Mouse (Mus musculus) embryonic fibroblast, embryonic 13.5 days (primary cell): ENCODE measurements around the gene Zfp277. TPM values are rescaled to one million over a fixed set of nuclear protein-coding genes. Genes with fewer than 3 reads are reported as not detected.

Experiments
- H3K27ac ChIP-seq: 2 replicates; pipeline ENCODE4 v1.5.1; 2012; ENCODE audit warnings: low read length, control low read depth, inconsistent platforms; ENCODE audit not compliant: insufficient read depth
- H3K4me1 ChIP-seq: 2 replicates; pipeline ENCODE4 v1.6.1; 2011; ENCODE audit warnings: low read length; ENCODE audit not compliant: control insufficient read depth, insufficient read depth
- H3K4me3 ChIP-seq: 2 replicates; pipeline ENCODE4 v1.5.1; 2011; ENCODE audit warnings: mild to moderate bottlenecking, control low read depth, low read length; ENCODE audit not compliant: insufficient read depth
- CTCF ChIP-seq: IDR thresholded peaks from 2 replicates; pipeline ENCODE4 v1.5.1; 2011; ENCODE audit warnings: mild to moderate bottlenecking, control low read depth, low read length, moderate library complexity, borderline replicate concordance; ENCODE audit not compliant: insufficient read depth
- POLR2A ChIP-seq: IDR thresholded peaks from 2 replicates; pipeline ENCODE4 v1.6.1; 2011; ENCODE audit warnings: low read depth, mild to moderate bottlenecking, control low read depth, low read length, moderate library complexity
- polyA plus RNA-seq: library from polyadenylated mRNA; stranded (reverse); fragments of >200 nt; gene quantifications from 2 replicates; pipeline ENCODE4 v1.2.4, GENCODE M21; 2011; ENCODE audit warnings: low read depth; ENCODE audit not compliant: missing spikeins, insufficient read length

Gene Zfp277
- polyA plus RNA-seq, 1 experiment: 22.6 TPM

DNA sequence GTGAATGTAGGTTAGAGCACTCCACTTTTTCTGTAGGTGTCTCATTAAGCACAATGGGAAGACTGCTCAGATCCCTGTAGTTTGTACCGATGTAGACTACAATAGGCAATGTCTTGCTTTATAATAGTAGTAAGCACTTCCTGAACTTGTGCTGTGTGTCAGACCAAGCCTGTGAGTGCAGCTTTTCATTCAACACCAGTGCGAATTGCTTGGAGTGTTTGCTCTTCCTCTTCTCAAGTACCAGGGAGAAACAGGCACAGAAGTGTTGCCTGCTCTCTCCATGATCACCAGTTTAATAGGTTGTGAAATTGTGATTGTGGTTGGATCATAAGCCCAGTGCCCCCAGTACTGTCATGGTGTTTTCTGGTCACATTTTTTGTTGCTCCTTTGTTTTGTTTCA is 18.1 kb upstream of the Zfp277 start:
- no peak overlapping the region for H3K27ac ChIP-seq
- TF ChIP-seq CTCF (no peak), POLR2A (no peak)

DNA sequence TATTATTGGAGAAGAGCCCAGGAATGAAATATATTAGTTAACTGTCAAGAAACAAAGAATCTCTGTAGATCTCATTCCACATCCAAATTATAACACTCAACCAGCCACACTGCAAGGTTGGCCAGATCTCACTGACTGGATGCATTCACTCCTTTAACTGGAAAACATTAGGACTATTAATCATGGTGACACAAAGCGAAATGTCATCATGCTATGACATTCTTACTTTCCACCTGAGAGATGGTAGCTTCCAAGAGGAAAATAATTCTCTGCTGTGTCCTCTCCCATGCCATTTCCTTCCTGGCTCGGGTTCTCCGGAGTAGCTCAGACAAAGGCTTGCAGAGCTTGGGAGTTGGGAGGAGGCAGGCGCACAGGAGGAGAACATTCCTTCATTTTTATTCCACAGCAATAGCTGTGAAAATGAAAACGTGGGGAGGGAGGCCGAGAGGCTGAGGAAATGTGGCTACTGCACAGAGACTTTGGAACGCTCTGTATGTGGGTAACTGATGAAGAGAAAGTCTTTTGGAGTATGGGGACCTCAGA is 17.1 kb upstream of the Zfp277 start:
- H3K27ac ChIP-seq: no peak overlapping the region; the same call in 1 of the 2 replicates
- no peaks in the 10 kb centered on the region for H3K4me1 ChIP-seq
- TF ChIP-seq CTCF: no peak
- TF ChIP-seq POLR2A: no peak
- H3K4me3 ChIP-seq: no peak overlapping the region

More for the DNA sequence above, 18.1 kb upstream of the Zfp277 start:
- Histone ChIP-seq H3K4me3 (no peak overlapping the region), H3K4me1 (no peaks in the 10 kb centered on the region)

DNA sequence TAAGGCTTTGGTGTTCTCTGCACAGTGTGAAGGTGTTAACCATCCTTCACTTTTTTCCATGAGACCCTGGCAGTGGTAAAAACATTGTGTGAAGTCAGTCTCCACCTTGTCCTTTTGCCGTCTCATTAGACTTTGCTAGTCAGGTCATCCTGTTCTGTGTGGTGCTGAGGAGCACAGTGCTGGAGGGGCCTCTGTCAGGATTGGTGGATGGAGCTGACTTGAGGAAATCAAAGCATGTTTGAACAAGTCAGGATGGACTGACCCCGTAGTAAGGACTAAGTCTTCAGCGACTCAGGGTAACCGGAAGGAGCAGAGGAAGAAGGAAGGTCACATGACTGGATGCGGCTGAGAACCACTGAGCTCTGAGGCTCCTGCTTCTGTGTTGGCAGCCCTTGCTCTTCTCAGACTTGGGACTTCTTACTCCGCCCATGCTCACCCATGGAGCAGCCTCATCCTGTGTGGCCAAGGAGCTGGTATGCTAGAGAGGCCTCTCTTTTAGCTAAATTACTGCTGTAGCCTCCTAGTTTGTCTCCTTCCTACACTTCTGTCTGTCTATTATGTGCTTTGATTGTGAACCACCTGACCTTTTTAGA is 14.1 kb upstream of the Zfp277 start:
- H3K4me1 ChIP-seq: no peaks in the 10 kb centered on the region
- no peak overlapping the region for H3K4me3 ChIP-seq
- TF ChIP-seq CTCF (no peak), POLR2A (no peak)
- no peak overlapping the region for H3K27ac ChIP-seq

DNA sequence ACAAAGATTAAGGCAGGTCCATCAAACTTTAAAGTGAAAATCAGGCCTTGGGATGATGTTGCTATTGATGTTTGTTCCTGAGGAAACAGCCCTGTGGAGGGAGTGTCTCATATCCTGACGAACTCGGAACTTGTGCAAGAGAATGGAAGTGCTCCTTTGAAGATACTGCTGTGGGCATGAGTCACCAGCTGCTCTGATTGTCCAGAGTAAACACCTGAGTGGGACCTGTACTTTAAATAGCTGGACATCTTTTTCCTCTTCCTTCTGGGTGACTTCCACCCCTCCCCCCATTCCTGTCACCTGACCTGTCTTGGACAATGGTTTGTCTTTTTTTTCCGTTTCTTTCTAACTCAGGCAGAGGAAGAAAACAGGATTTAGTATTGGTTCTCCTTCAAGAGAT is 13.3 kb upstream of the Zfp277 start:
- H3K4me3 ChIP-seq: no peak overlapping the region
- no peak for TF ChIP-seq POLR2A
- no peak for TF ChIP-seq CTCF
- H3K27ac ChIP-seq: no peak overlapping the region
- no peaks in the 10 kb centered on the region for H3K4me1 ChIP-seq

DNA sequence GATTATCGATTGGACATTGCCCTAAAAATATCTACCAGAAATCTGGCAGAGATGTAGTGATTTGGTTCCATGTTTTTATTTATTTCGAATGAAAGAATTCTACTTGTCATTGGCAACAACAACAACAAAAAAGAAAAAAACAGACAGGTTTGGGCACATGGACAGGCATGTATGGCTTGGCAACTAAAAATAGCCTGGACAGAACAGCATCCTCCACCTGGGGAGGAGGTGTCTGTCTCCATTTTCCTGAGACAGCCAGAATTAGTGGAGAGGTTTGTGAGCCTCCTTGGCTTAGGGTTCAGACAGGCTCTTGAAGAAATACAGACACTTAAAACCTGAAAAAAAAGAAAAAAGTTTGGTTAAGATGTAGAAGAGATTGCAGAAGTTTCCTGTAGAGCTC is 10.8 kb upstream of the Zfp277 start:
- Histone ChIP-seq H3K4me3 (no peak overlapping the region), H3K27ac (no peak overlapping the region), H3K4me1 (no peaks in the 10 kb centered on the region)
- no peak for TF ChIP-seq CTCF

DNA sequence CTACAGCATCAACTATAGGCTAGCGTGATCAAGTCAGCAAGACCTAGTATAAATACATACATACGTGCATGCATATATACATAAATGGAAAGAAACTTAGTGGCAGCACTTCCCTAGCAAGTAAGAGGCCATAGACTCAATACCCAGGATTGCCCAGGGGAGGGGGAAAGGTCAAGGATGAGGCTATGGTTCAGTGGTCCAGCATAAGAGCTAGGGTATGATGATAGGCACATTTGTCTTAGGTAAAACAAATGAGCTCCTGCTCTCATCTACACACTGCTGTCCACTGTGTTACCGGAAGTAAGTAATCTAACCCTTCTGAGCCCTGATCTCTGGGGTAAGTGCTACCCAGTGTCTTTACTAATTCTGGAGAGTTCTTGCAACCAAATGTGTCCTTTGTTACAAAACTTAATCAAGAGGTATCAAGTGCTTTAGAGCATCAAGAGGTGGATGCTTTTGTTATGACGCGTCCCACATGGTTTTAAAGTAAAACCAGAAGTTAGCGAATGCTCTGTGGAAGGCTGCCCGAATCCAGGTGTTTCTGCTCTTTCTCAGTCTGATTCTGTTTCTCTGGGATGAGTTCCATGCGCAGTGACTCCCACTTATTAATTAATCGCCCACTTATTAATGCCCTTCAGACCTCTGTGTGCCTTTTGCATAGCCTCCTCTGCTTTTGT is 3.6 kb upstream of the Zfp277 start:
- no peak overlapping the region for H3K4me3 ChIP-seq
- TF ChIP-seq CTCF (no peak), POLR2A (no peak)
- H3K4me1 ChIP-seq: no peaks in the 10 kb centered on the region; the same call in 1 of the 2 replicates
- no peak overlapping the region for H3K27ac ChIP-seq

DNA sequence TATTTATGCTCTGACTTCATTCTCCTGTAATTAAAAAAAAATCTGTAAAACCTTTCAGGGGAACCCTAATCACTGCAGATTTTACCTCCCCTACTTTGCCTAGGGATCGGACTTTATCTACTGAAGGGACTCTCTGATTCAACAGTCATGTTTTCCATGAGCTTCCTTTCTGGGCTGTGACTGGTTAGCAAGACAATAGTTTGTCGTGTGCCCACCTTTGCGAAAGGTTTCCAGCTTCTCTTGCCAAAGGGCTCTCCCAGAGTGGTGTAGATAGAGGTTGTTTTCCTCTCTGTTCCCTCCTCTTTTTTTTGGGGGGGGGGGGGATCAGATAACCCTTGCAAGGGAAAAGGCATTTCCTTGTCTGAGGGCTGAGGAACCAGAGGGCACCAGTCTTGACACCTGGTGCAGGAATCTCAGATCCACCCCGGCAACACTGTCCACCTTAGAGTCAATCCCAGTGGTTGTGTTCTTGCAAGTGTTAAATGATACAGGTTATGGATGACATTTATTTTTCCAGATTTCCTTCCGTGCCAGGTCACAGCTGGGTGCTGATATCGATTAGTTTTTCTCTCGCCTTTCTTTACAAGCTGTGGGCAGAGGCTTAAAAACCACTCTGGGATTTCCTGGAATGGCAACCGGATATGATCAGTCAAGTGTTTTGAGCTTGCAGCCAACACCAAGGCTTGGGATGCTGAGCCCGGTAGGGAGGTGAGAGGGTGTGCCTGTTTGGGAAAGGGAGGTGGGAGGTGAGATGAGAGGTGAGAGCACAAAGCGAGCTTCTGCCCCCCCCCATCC is 2.1 kb upstream of the Zfp277 start:
- Histone ChIP-seq H3K4me1 (no peaks in the 10 kb centered on the region; the same call in 1 of the 2 replicates), H3K27ac (no peak overlapping the region), H3K4me3 (peak overlapping the region; percentile 79; the same call in 1 of the 2 replicates)
- TF ChIP-seq CTCF (no peak), POLR2A (no peak)

DNA sequence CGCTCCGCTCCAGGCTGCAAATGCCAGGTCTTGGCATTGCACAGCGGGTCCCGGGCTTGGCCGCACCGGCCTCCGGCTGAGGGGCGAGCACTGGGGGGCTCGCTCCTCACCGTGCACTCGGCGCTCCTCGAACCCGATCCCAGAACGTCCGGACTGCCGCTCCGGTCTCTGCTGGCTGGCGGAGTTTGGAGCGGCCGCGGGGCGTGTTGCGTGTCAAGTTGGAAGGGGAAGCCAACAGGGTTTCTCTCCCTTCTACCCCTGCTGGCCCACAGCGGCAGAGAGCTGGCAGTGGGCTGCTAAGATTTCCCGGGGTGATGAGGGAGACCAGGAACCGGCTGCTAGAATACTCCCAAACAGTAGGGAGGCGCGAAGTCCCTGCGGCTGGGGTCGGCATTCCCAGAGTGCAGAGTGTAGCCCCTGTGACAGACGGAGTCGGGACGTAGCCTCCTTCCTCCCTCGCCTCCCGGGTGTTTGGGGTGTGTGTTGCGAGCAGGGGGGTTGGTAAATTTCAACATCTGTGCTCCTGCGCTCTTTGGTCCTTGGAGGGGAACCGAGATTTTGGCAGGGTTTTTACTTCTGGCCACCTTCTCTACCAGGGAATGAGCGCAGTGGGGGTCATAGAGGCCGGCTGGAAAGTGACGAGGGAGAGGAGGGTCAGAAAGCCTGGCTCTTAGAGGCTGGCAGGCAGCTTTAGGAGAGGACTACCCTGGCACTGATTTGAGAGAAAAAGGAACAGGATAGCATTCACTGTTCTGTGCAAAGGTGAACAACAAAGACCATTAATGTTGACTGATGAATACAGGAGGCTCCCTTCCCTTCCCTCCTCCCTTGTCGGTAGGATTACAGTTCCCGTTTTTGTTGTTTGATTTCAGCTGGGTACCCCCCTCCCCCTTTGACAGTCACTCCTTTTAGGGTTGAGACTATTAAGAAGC is 1.0 kb upstream of the Zfp277 start:
- TF ChIP-seq CTCF (no peak), POLR2A (no peak)

DNA sequence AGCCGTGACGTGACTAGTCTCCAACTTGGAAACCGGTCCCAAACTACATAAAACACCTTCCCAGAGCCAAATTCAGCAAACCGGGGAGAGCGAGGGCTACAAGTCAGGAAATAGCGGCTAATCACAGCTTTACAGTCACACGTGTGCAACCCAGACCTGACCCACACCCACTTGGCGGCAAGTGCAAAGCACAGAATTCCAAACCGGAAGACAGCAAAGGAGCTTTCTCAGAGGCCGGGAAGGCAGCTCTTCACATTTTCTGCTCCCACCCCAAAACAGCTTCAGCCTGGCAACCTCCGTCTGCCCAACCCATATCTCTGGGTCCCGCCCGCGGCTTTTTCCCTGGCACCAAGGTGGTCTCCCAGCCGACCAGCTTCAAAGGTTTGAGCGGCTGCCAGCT is 496 bp downstream of the Zfp277 start:
- no peaks in the 10 kb centered on the region; the same call in 1 of the 2 replicates for H3K4me1 ChIP-seq
- H3K27ac ChIP-seq: no peak overlapping the region
- TF ChIP-seq CTCF (no peak), POLR2A (no peak; the same call in 1 of the 2 replicates)
- H3K4me3 ChIP-seq: peak overlapping the region; percentile 88

More for the DNA sequence above, 1.0 kb upstream of the Zfp277 start:
- Histone ChIP-seq H3K27ac (peak overlapping the region; percentile 18; the same call in 1 of the 2 replicates), H3K4me1 (no peaks in the 10 kb centered on the region; the same call in 1 of the 2 replicates), H3K4me3 (peak overlapping the region; percentile 79)
